Mouse (Mus musculus) yolk sac, embryonic 10.5 days (tissue): Measurements from ENCODE around the gene Apof.

Experiments
- DNase-seq: peaks from one replicate; pipeline ENCODE4 v3.0.0-alpha.2; 2017; ENCODE audit warnings: low spot score

The Apof gene

GRCm38 (mm10) chr10:128268371-128268770, at the start of gene Apof:
TSS of gene Apof (plus strand) at chr10:128268671.
- DNase-seq, result peak; percentile 53

GRCm38 (mm10) chr10:128221533-128222286, 46.8 kb upstream of the Apof start:
- DNase-seq, result no peak

DNA sequence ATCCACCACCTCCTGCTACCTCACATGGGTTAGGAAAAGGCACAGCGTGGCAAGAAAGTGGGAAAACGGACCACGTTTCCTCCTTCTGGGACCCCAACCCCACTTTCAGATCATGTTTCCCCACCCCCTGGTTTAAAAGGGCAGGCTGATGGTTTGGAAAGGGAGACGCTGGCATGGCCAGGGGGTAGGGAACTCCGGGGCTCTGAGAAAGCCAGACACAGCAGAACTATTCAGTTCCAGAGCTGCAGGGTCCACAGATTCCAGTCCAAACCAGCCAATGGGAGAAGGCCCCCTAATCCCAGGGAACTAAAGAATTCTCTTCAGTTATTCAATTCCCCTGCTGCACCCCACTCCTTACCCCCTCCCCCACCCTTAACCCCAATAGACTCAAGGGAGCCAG, 43.4 kb upstream of the Apof start:
- no peak for DNase-seq

DNA sequence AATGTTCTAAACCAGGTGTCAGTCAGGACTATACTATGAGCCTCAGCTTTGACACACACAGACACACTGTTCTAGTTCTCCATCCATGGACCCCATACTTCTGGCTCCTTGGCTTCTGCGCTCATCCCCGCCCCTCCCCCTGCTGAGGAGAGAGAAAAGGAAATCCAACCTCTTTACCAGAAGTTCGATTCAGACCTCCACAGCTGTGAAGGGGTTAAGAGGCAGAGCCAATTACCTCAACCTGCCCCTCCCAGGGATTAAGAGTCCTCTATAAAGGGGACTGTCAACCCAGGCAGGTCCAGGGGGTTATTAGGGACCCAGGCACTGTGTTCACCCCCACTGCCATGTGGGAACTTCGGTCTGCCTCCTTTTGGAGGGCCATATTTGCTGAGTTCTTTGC, 42.9 kb upstream of the Apof start, which contains the start of gene Mip:
Mip (plus strand) TSS at position 301 of the 400 bp plus-strand sequence.
- DNase-seq, result no peak

DNA sequence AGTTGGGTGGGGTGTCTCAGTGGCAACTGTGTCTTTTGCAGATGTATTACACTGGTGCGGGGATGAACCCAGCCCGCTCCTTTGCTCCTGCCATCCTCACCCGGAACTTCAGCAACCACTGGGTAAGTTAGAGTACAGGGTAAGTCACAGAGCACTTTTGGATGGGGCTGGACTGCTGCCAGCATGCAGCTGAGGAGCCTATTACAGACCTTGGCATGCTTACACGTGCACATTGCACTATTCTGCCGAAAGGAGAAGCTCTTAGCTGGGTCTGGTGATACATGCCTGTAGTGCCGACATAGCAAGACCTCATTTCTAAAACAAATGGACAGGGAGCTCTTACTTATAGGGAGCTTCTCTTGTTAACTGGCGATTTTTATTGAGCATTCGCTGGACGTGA, 40.9 kb upstream of the Apof start:
- DNase-seq, result no peak

GRCm38 (mm10) chr10:128228009-128228408, 40.5 kb upstream of the Apof start:
- DNase-seq, result no peak

DNA sequence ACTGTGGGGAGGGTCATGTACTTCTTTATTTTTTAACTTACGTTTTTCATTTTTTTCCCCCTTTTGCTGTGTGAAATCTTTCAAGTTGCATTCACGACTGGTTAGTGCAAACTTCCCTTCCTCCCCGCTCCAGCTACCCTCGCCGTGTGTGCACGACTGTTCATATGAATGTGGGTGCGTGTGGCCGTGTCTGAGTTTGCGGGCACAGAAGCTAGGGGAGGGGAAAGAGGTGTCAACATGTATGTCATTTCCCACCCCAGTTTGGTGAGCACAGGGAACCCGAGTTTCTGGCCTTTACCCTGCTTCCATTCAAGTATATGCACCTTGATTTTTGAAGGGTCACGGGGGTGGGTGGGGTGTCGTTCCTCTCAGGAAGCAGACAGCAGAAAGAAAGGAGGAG, 37.9 kb upstream of the Apof start:
- DNase-seq, result no peak

- no peak for DNase-seq
These were observed 37.3 kb upstream of the Apof start for GRCm38 (mm10) chr10:128231146-128231545.

DNA sequence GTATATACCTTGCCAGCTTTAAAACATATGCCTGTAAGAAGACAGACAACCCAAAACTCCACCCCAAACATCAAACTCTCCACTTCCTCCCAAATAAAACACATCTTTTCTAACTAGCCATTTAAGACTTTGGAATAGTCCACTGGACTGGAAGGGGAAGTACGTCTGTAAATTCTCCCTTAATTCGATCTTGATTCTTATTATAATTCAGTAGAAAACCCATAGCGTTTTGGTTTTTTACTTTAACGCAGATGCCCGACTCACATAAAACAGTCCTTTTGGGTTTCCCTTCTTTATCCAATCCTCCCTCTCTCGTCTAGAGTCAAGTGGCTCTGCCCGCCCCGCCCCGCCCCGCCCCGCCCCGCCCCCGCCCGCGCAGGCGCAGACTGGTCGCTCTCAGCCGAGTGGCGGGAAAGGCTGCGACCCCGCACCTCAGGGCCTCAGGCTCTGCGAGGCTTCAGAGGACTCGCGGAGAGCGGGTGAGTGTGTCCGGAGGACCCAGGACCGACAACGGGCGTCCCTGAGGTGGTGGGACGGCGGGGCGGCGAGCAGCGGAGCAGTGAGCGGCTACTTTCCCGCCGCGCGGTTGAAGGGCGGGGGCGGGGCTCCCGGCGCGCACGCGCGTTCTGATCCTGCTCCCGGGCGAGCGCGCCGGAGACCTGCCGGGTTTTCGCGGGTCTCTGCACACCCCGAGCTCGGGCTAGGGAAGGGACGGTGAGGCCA, 36.6 kb upstream of the Apof start, which contains the start of gene Timeless:
Timeless (plus strand) TSS at position 369 of the 723 bp plus-strand sequence.
- DNase-seq, result peak; percentile 89

DNA sequence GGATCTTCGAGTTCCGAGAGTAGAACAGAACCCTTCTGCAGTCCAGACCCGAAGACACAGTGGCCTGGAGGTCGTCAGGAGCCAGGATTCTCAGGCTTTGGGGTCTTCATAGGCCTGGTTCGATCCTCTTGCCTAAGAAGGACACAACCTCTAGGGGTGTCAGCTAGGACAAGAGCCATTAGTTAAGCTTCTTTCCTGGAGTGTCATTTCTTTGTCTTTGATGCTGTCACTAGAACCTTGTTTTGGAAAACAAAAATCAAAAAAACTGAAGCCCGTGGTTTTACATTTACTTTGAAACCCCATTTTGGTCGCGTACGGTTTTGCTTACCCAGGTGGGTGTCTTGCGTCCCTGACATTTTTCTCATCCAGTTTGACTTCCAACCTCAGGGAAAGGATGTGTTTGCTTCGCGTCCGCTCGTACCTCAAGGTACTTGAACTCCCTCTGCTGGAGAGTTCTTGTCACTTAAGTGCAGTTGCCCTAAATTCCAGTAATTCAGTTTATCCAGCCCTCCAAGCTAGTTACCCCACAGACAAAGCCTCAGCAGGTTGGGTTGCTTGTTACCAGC, 36.0 kb upstream of the Apof start:
- peak; percentile 77 for DNase-seq

DNA sequence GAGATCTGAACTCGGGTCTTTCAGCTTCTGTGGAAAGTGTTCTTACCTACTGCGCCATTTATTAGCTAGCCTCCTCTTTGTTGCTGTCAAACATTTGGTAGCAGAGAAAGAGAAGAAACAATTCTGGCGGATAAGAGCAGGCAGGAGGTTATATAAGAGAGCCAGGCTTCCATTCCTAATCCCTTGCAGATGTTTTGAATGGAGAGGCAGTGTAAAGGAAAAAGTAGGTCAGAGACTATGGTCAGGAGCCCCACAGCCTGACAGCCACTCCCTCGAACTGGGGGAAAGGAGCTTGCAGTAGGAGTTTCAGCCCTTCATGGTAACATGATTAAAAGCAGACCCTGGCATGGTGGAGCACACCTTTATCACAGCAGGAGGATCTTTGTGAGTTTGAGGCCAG, 32.1 kb upstream of the Apof start:
- DNase-seq, result no peak

- no peak for DNase-seq
These were observed 30.5 kb upstream of the Apof start for GRCm38 (mm10) chr10:128237807-128238480.

- no peak for DNase-seq
These were observed 29.3 kb upstream of the Apof start for GRCm38 (mm10) chr10:128239140-128239539.

DNA sequence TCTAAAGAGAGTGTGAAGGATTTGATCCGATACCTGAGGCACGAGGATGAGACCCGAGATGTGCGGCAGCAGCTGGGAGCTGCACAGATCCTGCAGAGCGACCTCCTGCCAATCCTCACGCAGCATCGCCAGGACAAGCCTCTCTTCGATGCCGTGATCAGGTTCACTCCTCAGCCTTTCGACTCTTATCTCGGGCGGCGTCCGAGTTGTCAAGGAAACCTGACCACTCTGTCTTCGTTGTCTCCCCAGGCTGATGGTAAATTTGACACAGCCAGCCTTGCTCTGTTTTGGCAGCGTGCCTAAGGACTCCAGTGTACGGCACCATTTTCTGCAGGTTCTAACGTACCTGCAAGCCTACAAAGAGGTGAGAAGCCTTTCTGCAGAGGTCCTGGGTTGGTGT, 28.3 kb upstream of the Apof start:
- no peak for DNase-seq

DNA sequence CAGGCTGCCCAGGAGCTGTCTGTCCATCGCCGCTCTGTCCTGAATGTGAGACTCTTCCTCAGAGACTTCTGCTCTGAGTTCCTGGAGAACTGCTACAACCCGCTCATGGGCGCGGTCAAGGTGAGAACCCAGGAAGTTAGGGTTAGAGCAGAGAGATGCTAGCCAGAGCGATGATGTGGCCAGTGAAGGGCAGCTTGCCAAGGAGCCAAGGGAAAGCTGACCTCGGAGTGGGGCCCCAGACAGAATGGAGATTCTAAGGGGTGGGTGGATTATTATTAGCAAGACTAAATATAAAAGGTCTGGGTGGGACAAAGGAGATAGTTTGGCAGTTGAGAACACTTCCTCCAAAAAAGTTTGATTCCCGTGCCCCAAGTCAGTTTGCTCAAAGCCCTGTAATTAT, 25.2 kb upstream of the Apof start:
- DNase-seq, result no peak

- DNase-seq, result no peak
These were observed 24.4 kb upstream of the Apof start for GRCm38 (mm10) chr10:128244121-128244520.

- no peak for DNase-seq
These were observed 21.3 kb upstream of the Apof start for GRCm38 (mm10) chr10:128247020-128247732.

GRCm38 (mm10) chr10:128250565-128250964, 17.9 kb upstream of the Apof start:
- DNase-seq, result no peak

DNA sequence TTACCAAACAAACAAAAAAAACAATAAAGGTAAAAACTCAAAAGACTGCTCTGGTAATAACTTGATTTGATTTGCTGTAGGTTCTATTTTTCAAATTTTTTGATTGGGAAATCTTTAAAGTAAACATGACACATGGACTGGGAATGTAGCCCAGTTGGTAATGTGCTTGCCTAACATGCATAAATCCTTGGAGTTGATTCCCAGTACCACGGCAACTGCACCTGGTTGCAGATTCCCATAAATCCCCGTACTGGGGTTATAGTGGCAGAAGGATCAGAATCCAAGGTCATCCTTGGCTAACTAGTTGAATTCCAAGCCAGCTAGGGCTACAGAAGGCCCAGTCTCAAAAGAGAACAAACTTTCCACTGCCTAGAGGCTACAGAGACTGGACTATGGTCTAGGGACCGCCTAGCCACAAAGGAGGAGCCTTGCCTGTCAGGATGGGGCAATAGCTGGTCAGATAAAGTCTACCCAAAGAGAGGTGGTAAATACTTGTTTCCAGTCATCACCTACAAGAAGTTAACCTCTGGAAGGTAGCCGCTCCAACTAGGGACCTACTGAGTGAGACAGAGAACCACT, 14.7 kb upstream of the Apof start, which contains the start of gene Apon:
Apon (plus strand) TSS at position 420 of the 579 bp plus-strand sequence.
- DNase-seq, result peak; percentile 63

- no peak for DNase-seq
These were observed 12.5 kb upstream of the Apof start for GRCm38 (mm10) chr10:128255925-128256324.

GRCm38 (mm10) chr10:128256328-128256727, 12.1 kb upstream of the Apof start:
- no peak for DNase-seq
